Mouse (Mus musculus) stomach, embryonic 16.5 days (tissue): ENCODE results near the gene Dpp8. TPM values are rescaled to one million over a fixed set of nuclear protein-coding genes. Genes with fewer than 3 reads are reported as not detected.

Experiments used
- polyA plus RNA-seq: library from polyadenylated mRNA; unstranded; fragments of >200 nt; fragmentation: Nextera tagmentation; extraction: Ambion mirVana; gene quantifications from 2 replicates; pipeline ENCODE4 v1.2.1, GENCODE M21; 2015

Gene Dpp8
- polyA plus RNA-seq, 1 experiment from 2014 or later, result 37.5 TPM

Other genes starting within 250 kb of the Dpp8 start
- 8.0 and 8.3 TPM in 2 replicates for gene Dennd4a, start 221.1 kb upstream of the Dpp8 start, polyA plus RNA-seq
- 0.06 and 0.11 TPM in 2 replicates for gene Slc24a1, start 80.8 kb upstream of the Dpp8 start, polyA plus RNA-seq
- 46.2 and 46.5 TPM in 2 replicates for gene Ints14, start 71.5 kb upstream of the Dpp8 start, polyA plus RNA-seq
- 93.0 and 104 TPM in 2 replicates for gene Hacd3, start 10.7 kb upstream of the Dpp8 start, polyA plus RNA-seq
- 22.1 and 25.6 TPM in 2 replicates for gene Igdcc4, start 69.1 kb downstream of the Dpp8 start, polyA plus RNA-seq
- gene Igdcc3, start 108.8 kb downstream of the Dpp8 start, polyA plus RNA-seq, result 0.44 and 0.55 TPM in 2 replicates
- 7.5 and 7.6 TPM in 2 replicates for gene Parp16, start 162.9 kb downstream of the Dpp8 start, polyA plus RNA-seq
- gene Cilp, start 232.8 kb downstream of the Dpp8 start, polyA plus RNA-seq, result 0.81 and 0.90 TPM in 2 replicates